Mouse (Mus musculus) cerebellum, postnatal 4 days (tissue): ENCODE data around the gene Hoxd8.

Experiments
- DNase-seq, 2 experiments: peaks; one replicate each; pipeline ENCODE4 v3.0.0; 2022; ENCODE audit warnings: low spot score in 2 of 2, mixed read lengths in 1 of 2

Hoxd8 gene

GRCm38 (mm10) chr2:74733765-74734164 is 29.4 kb downstream of the Hoxd8 start:
- no peak for DNase-seq

- DNase-seq: no peak
These were observed 30.0 kb downstream of the Hoxd8 start for GRCm38 (mm10) chr2:74734451-74734850.

- DNase-seq: no peak
These were observed 30.8 kb downstream of the Hoxd8 start for GRCm38 (mm10) chr2:74734996-74735811.

GRCm38 (mm10) chr2:74735851-74736687 is 31.7 kb downstream of the Hoxd8 start:
- no peak for DNase-seq

- no peak for DNase-seq
These were observed 32.5 kb downstream of the Hoxd8 start for GRCm38 (mm10) chr2:74736688-74737577.

GRCm38 (mm10) chr2:74737578-74738070 is 33.2 kb downstream of the Hoxd8 start:
- no peak for DNase-seq

GRCm38 (mm10) chr2:74738623-74739475 is 34.4 kb downstream of the Hoxd8 start:
- DNase-seq: no peak

- DNase-seq: no peak
These were observed 35.0 kb downstream of the Hoxd8 start for GRCm38 (mm10) chr2:74739476-74739800.

- no peak for DNase-seq
These were observed 35.5 kb downstream of the Hoxd8 start for GRCm38 (mm10) chr2:74739869-74740268.

GRCm38 (mm10) chr2:74740311-74741091 is 36.1 kb downstream of the Hoxd8 start:
- DNase-seq: no peak

GRCm38 (mm10) chr2:74741252-74741978 is 37.0 kb downstream of the Hoxd8 start:
- DNase-seq: no peak

GRCm38 (mm10) chr2:74741979-74742277 is 37.5 kb downstream of the Hoxd8 start:
- DNase-seq: no peak

- DNase-seq: no peak
These were observed 41.3 kb downstream of the Hoxd8 start for GRCm38 (mm10) chr2:74745540-74746297.

- no peak for DNase-seq
These were observed 42.0 kb downstream of the Hoxd8 start for GRCm38 (mm10) chr2:74746298-74746921.

GRCm38 (mm10) chr2:74747006-74747405 is 42.6 kb downstream of the Hoxd8 start:
- no peak for DNase-seq

GRCm38 (mm10) chr2:74747661-74748141 is 43.3 kb downstream of the Hoxd8 start:
- DNase-seq: no peak

- DNase-seq: no peak
These were observed 44.1 kb downstream of the Hoxd8 start for GRCm38 (mm10) chr2:74748436-74748995.
